ENCODE assay signal across 8 mouse cellular contexts in the genomic region with DNA sequence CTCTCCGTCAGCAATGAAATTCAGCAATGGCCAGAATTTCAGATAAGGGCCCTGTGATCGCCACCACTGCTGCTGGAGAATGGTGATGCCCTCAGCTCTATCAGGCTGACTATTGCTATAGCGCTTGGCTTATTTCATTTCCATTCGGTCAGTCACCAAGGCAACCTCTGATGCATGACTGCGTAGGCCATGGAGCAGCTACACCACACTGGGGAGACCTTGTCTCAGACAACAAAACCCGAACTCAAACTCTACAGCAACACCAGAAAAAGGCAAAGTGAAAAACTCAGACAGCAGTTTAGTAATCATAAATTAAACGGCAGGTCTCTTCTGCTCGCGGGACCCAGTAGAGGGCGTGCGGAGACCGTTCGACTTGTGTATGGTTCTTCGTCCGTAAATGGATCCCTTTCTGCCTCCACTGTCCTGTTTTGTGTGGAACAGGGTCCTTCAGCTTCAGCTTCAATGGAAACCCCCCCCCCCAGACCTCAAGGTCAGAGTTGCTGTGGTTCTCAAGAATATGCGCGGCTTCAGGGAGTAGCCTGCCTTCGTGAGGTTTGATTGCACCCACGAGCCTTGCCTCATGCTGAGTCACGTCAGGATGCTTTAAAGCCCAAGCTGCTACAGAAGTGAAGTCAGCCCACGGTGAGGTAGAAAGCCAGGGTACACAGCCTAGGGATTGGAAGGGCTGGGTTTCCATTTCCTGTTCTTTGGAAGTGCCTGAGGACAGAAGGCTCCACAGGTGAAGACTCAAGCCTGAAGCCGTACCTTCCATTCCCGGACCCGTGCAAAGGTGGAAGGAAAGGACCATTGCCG. TPM values are rescaled to one million over a fixed set of nuclear protein-coding genes. Genes with fewer than 3 reads are reported as not detected.
DNase-seq lines count a peak whose midpoint lies in the region; ATAC-seq and TF ChIP-seq lines count a peak whose summit lies in the region.

No protein-coding gene starts in this region.

- 30% methylated on average over 25 of the region's 25 CpGs for WGBS in heart, embryonic 14.5 days
- WGBS in midbrain, postnatal 0 days, result 24% methylated on average over 25 of the region's 25 CpGs

- H3K27ac ChIP-seq in heart, embryonic 14.5 days (replicated peaks in 1 of 2; ENCODE audit: control insufficient read depth in 1 of 2, insufficient read depth in 1 of 2, low read depth in 2 of 2, low read length in 2 of 2), result no peak overlapping the region
- H3K27ac ChIP-seq in midbrain, postnatal 0 days (ENCODE audit: low read depth, low read length), result no peak overlapping the region

- H3K9me3 ChIP-seq in heart, embryonic 14.5 days (ENCODE audit: control insufficient read depth, low read length), result no peaks in the 10 kb centered on the region
- H3K9me3 ChIP-seq in midbrain, postnatal 0 days (ENCODE audit: low read length), result no peaks in the 10 kb centered on the region

- no peaks in the 10 kb centered on the region for H3K27me3 ChIP-seq in heart, embryonic 14.5 days (ENCODE audit: control insufficient read depth, insufficient read depth, low read length)
- no peaks in the 10 kb centered on the region for H3K27me3 ChIP-seq in midbrain, postnatal 0 days (ENCODE audit: insufficient read depth, low read length)

- H3K36me3 ChIP-seq in heart, embryonic 14.5 days (ENCODE audit: control insufficient read depth, insufficient read depth, low read length), result no peaks in the 10 kb centered on the region
- H3K36me3 ChIP-seq in midbrain, postnatal 0 days (ENCODE audit: insufficient read depth, low read length), result no peaks in the 10 kb centered on the region

- H3K4me2 ChIP-seq in heart, embryonic 14.5 days (ENCODE audit: low read length), result peak overlapping the region; percentile 61
- peak overlapping the region; percentile 43 for H3K4me2 ChIP-seq in midbrain, postnatal 0 days (ENCODE audit: low read depth, low read length, poor library complexity, severe bottlenecking)

- DNase-seq in layer of hippocampus, adult 11-12 months (ENCODE audit: low spot score), result peak; percentile 33
- DNase-seq in layer of hippocampus, adult 9-10 months (ENCODE audit: low spot score), result no peak
- peak; percentile 35 to 38 for DNase-seq in layer of hippocampus, postnatal 36 days
- DNase-seq in midbrain, postnatal 0 days (ENCODE audit: low spot score), result peak; percentile 77
- DNase-seq in cerebellum, adult 8-10 months, result no peak
- DNase-seq in urinary bladder, postnatal 4 days (ENCODE audit: low spot score in 2 of 2), result no peak

- 0 out of 2 replicates have a peak overlapping the region, but pooled peaks have one; percentile 34 for H3K9ac ChIP-seq in heart, embryonic 14.5 days (ENCODE audit: low read length)
- no peak overlapping the region for H3K9ac ChIP-seq in midbrain, postnatal 0 days (replicated peaks; ENCODE audit: low read length, poor library complexity, severe bottlenecking)

- ATAC-seq in common myeloid progenitor, adult 5-6 weeks (replicated peaks; ENCODE audit: low read depth, poor library complexity, severe bottlenecking), result 0 out of 2 replicates have a peak, but pooled peaks have one; percentile 45
- no peak for ATAC-seq in heart, embryonic 14.5 days (ENCODE audit: insufficient number of reproducible peaks, insufficient read depth, low FRiP score, low read depth)
- 0 out of 2 replicates have a peak, but pooled peaks have one; percentile 62 for ATAC-seq in midbrain, postnatal 0 days (ENCODE audit: low FRiP score)

- TF ChIP-seq CTCF in midbrain, postnatal 0 days (IDR thresholded peaks at IDR 0.05), result peak; percentile 81

- peak overlapping the region; percentile 23 to 28; a peak in 3 of 4 replicates for H3K4me3 ChIP-seq in heart, embryonic 14.5 days (ENCODE audit: control insufficient read depth in 1 of 2, insufficient read depth in 1 of 2, low read depth in 1 of 2, low read length in 2 of 2)
- H3K4me3 ChIP-seq in midbrain, postnatal 0 days (ENCODE audit: low read depth, low read length), result no peak overlapping the region

- peaks cover 6 to 10% of the 10 kb centered on the region in 2 experiments; a peak in 3 of 4 replicates for H3K4me1 ChIP-seq in heart, embryonic 14.5 days (ENCODE audit: control insufficient read depth in 2 of 2, insufficient read depth in 2 of 2, low read length in 2 of 2)
- H3K4me1 ChIP-seq in midbrain, postnatal 0 days (ENCODE audit: insufficient read depth, low read length), result no peaks in the 10 kb centered on the region

RNA-seq across cellular contexts. Expression of a gene that starts 30.5 kb away (rescaled TPM):
- not detected in 2 replicates for total RNA-seq in common myeloid progenitor, adult 5-6 weeks (2017)
- 2.8 and 3.0 TPM in 2 replicates for polyA plus RNA-seq in heart, embryonic 14.5 days (2014; fragmentation: Nextera tagmentation; extraction: Ambion mirVana)
- total RNA-seq in layer of hippocampus, postnatal 36 days (2021), result under 1 TPM; 0.55 to 0.66 TPM
- 0.71 and 2.2 TPM in 2 replicates for total RNA-seq in midbrain, postnatal 0 days (2014; rRNA removed)
- 0.23 and 0.39 TPM in 2 replicates for polyA plus RNA-seq in midbrain, postnatal 0 days (2015; fragmentation: Nextera tagmentation; extraction: Ambion mirVana)

Comparison
In these comparisons a context has a peak if more than half of its experiments do, and no peak if none do; other contexts are left out.
1. DNase-seq: peak in layer of hippocampus, adult 11-12 months (single experiment), layer of hippocampus, postnatal 36 days (2 of 2) and midbrain, postnatal 0 days (single experiment); none in layer of hippocampus, adult 9-10 months (single experiment), cerebellum, adult 8-10 months (single experiment) and urinary bladder, postnatal 4 days (0 of 2).